Mouse (Mus musculus) adipose tissue, adult 10 weeks (tissue): Measurements from ENCODE around the gene Fam168a. TPM values are rescaled to one million over a fixed set of nuclear protein-coding genes. Genes with fewer than 3 reads are reported as not detected.

Experiments used
- polyA plus RNA-seq: library from polyadenylated mRNA; stranded (reverse); fragments of 350-450 nt; fragmentation: Illumina TruSeq; extraction: RNeasy Lipid Tissue Mini Kit (QIAGEN cat#74804); gene quantifications from one replicate; pipeline ENCODE4 v1.2.3, GENCODE M21; 2014; ENCODE audit warnings: low read depth, low replicate concordance

Gene Fam168a
- polyA plus RNA-seq: 21.4 TPM

GRCm38 (mm10) chr7:100706143-100706841 is at the start of gene Fam168a:
Gene Fam168a (plus strand): TSS chr7:100706635.

GRCm38 (mm10) chr7:100662231-100662630 is 44.2 kb upstream of the Fam168a start, which contains the start of gene Plekhb1:
Gene Plekhb1 (minus strand): TSS chr7:100662414.

GRCm38 (mm10) chr7:100862828-100863638 is 156.6 kb downstream of the Fam168a start, which contains the start of gene Relt:
Gene Relt (minus strand): TSS chr7:100863446.

Other genes starting within 250 kb of the Fam168a start
- 10.0 TPM for gene Ucp3, start 233.6 kb upstream of the Fam168a start, polyA plus RNA-seq
- 473 TPM for gene Ucp2, start 213.3 kb upstream of the Fam168a start, polyA plus RNA-seq
- 8.0 TPM for gene Dnajb13, start 191.7 kb upstream of the Fam168a start, polyA plus RNA-seq
- gene Coa4, start 169.6 kb upstream of the Fam168a start, polyA plus RNA-seq: 18.5 TPM
- 67.0 TPM for gene Rab6a, start 99.2 kb upstream of the Fam168a start, polyA plus RNA-seq
- 63.4 TPM for gene Mrpl48, start 98.3 kb upstream of the Fam168a start, polyA plus RNA-seq
- 18.3 TPM for gene Plekhb1, start 44.2 kb upstream of the Fam168a start, polyA plus RNA-seq
- 2.3 TPM for gene Relt, start 156.8 kb downstream of the Fam168a start, polyA plus RNA-seq
- gene Arhgef17, start 225.5 kb downstream of the Fam168a start, polyA plus RNA-seq: 15.4 TPM